Mouse (Mus musculus): Measurements from ENCODE around the gene Zfp62. TPM values are rescaled to one million over a fixed set of nuclear protein-coding genes. Genes with fewer than 3 reads are reported as not detected.

The Zfp62 gene
- polyA plus RNA-seq (2015; fragmentation: Nextera tagmentation; extraction: Ambion mirVana): 15.2 and 16.7 TPM in 2 replicates

GRCm38 (mm10) chr11:49203129-49203768, at the start of gene Zfp62:
Gene Zfp62 (plus strand): TSS chr11:49203292.

GRCm38 (mm10) chr11:49154077-49154476, 49.0 kb upstream of the Zfp62 start, which contains the start of gene Olfr1394:
Gene Olfr1394 (plus strand): TSS chr11:49154377.

GRCm38 (mm10) chr11:49186955-49187488, 16.1 kb upstream of the Zfp62 start, which contains the start of gene Btnl9:
Gene Btnl9 (minus strand): TSS chr11:49187159.

GRCm38 (mm10) chr11:49243727-49244594, 40.9 kb downstream of the Zfp62 start, which contains the start of gene Mgat1:
Gene Mgat1 (plus strand): TSS chr11:49244191.

Other genes starting within 250 kb of the Zfp62 start
- 0.12 TPM in 1 of 2 replicates, not detected in the other for gene Olfr56, start 224.4 kb upstream of the Zfp62 start, polyA plus RNA-seq (2015; fragmentation: Nextera tagmentation; extraction: Ambion mirVana)
- gene 9930111J21Rik1, start 223.9 kb upstream of the Zfp62 start, polyA plus RNA-seq (2015; fragmentation: Nextera tagmentation; extraction: Ambion mirVana): 2.5 and 3.0 TPM in 2 replicates
- gene Gm12185, start 211.1 kb upstream of the Zfp62 start, polyA plus RNA-seq (2015; fragmentation: Nextera tagmentation; extraction: Ambion mirVana): 0.02 TPM in 1 of 2 replicates, not detected in the other
- gene Tgtp1, start 209.1 kb upstream of the Zfp62 start, polyA plus RNA-seq (2015; fragmentation: Nextera tagmentation; extraction: Ambion mirVana): 0.85 and 1.6 TPM in 2 replicates
- 2.0 TPM in 2 replicates for gene 9930111J21Rik2, start 152.1 kb upstream of the Zfp62 start, polyA plus RNA-seq (2015; fragmentation: Nextera tagmentation; extraction: Ambion mirVana)
- gene Tgtp2, start 139.1 kb upstream of the Zfp62 start, polyA plus RNA-seq (2015; fragmentation: Nextera tagmentation; extraction: Ambion mirVana): 0.48 and 0.78 TPM in 2 replicates
- 2.9 TPM in 2 replicates for gene Ifi47, start 126.7 kb upstream of the Zfp62 start, polyA plus RNA-seq (2015; fragmentation: Nextera tagmentation; extraction: Ambion mirVana)
- not detected in 2 replicates for gene Olfr1396, start 88.4 kb upstream of the Zfp62 start, polyA plus RNA-seq (2015; fragmentation: Nextera tagmentation; extraction: Ambion mirVana)
- not detected in 2 replicates for gene Olfr1395, start 61.0 kb upstream of the Zfp62 start, polyA plus RNA-seq (2015; fragmentation: Nextera tagmentation; extraction: Ambion mirVana)
- gene Olfr1394, start 48.9 kb upstream of the Zfp62 start, polyA plus RNA-seq (2015; fragmentation: Nextera tagmentation; extraction: Ambion mirVana): not detected in 2 replicates
- gene Btnl9, start 16.1 kb upstream of the Zfp62 start, polyA plus RNA-seq (2015; fragmentation: Nextera tagmentation; extraction: Ambion mirVana): 0.57 TPM in 2 replicates
- gene Mgat1, start 40.9 kb downstream of the Zfp62 start, polyA plus RNA-seq (2015; fragmentation: Nextera tagmentation; extraction: Ambion mirVana): 47.9 and 52.0 TPM in 2 replicates
- gene Olfr1393, start 75.0 kb downstream of the Zfp62 start, polyA plus RNA-seq (2015; fragmentation: Nextera tagmentation; extraction: Ambion mirVana): not detected in 2 replicates
- gene Olfr1392, start 82.0 kb downstream of the Zfp62 start, polyA plus RNA-seq (2015; fragmentation: Nextera tagmentation; extraction: Ambion mirVana): not detected in 2 replicates
- not detected in 2 replicates for gene Olfr10, start 101.4 kb downstream of the Zfp62 start, polyA plus RNA-seq (2015; fragmentation: Nextera tagmentation; extraction: Ambion mirVana)
- not detected in 2 replicates for gene Olfr1391, start 119.5 kb downstream of the Zfp62 start, polyA plus RNA-seq (2015; fragmentation: Nextera tagmentation; extraction: Ambion mirVana)
- gene Olfr1390, start 131.9 kb downstream of the Zfp62 start, polyA plus RNA-seq (2015; fragmentation: Nextera tagmentation; extraction: Ambion mirVana): not detected in 2 replicates
- not detected in 2 replicates for gene Olfr1389, start 219.8 kb downstream of the Zfp62 start, polyA plus RNA-seq (2015; fragmentation: Nextera tagmentation; extraction: Ambion mirVana)
- not detected in 2 replicates for gene Olfr1388, start 233.3 kb downstream of the Zfp62 start, polyA plus RNA-seq (2015; fragmentation: Nextera tagmentation; extraction: Ambion mirVana)

All from urinary bladder, postnatal 0 days (tissue).